Mouse (Mus musculus) heart, embryonic 15.5 days (tissue): ENCODE data around the gene Kif3b. TPM values are rescaled to one million over a fixed set of nuclear protein-coding genes. Genes with fewer than 3 reads are reported as not detected.
"Not testable (repeated sequence)": the region's sequence is repeated elsewhere in the genome, so short reads cannot be mapped to it uniquely, and the experiment has no call there.

ENCODE experiments used
- ATAC-seq: fragments of 200-750 bp; cut with Nextera tagmentation; replicated peaks from 2 replicates; pipeline ENCODE4 v1.8.0; 2017; ENCODE audit warnings: low read depth, moderate TSS enrichment; ENCODE audit not compliant: insufficient number of reproducible peaks, insufficient read depth, low FRiP score
- H3K27ac ChIP-seq: fragments of 300-500 bp; sonication (generic); 2 replicates; pipeline ENCODE4 v1.5.1; 2015; ENCODE audit warnings: mild to moderate bottlenecking, inconsistent platforms
- H3K27me3 ChIP-seq: fragments of 300-500 bp; sonication (generic); 2 replicates; pipeline ENCODE4 v1.6.1; 2015; ENCODE audit warnings: inconsistent platforms
- H3K36me3 ChIP-seq: fragments of 300-500 bp; sonication (generic); 2 replicates; pipeline ENCODE4 v1.6.1; 2015; ENCODE audit warnings: mild to moderate bottlenecking, inconsistent platforms
- H3K4me1 ChIP-seq: fragments of 300-500 bp; sonication (generic); replicated peaks from 2 replicates; pipeline ENCODE4 v1.6.1; 2015; ENCODE audit warnings: inconsistent platforms
- H3K4me2 ChIP-seq: fragments of 300-500 bp; sonication (generic); 2 replicates; pipeline ENCODE4 v1.6.1; 2015; ENCODE audit warnings: inconsistent platforms, mild to moderate bottlenecking, moderate library complexity
- H3K4me3 ChIP-seq: fragments of 300-500 bp; sonication (generic); 2 replicates; pipeline ENCODE4 v1.5.1; 2015; ENCODE audit warnings: mild to moderate bottlenecking, inconsistent platforms
- H3K9ac ChIP-seq: fragments of 300-500 bp; sonication (generic); 2 replicates; pipeline ENCODE4 v1.6.1; 2015; ENCODE audit warnings: mild to moderate bottlenecking, inconsistent platforms
- H3K9me3 ChIP-seq: fragments of 300-500 bp; sonication (generic); replicated peaks from 2 replicates; pipeline ENCODE4 v1.6.1; 2016; ENCODE audit warnings: inconsistent platforms
- WGBS: fragments of 180-500 bp; shearing (Covaris S2); methylation state at CpG from one replicate; pipeline ENCODE4 v1.1.7; 2015; ENCODE audit warnings: mixed read lengths; 5-methylcytosine and 5-hydroxymethylcytosine counted together
- polyA plus RNA-seq: library from polyadenylated mRNA; unstranded; fragments of >200 nt; fragmentation: Nextera tagmentation; extraction: Ambion mirVana; gene quantifications from 2 replicates; pipeline ENCODE4 v1.2.1, GENCODE M21; 2015

Gene Kif3b
- polyA plus RNA-seq = 3.9 and 5.8 TPM in 2 replicates

DNA sequence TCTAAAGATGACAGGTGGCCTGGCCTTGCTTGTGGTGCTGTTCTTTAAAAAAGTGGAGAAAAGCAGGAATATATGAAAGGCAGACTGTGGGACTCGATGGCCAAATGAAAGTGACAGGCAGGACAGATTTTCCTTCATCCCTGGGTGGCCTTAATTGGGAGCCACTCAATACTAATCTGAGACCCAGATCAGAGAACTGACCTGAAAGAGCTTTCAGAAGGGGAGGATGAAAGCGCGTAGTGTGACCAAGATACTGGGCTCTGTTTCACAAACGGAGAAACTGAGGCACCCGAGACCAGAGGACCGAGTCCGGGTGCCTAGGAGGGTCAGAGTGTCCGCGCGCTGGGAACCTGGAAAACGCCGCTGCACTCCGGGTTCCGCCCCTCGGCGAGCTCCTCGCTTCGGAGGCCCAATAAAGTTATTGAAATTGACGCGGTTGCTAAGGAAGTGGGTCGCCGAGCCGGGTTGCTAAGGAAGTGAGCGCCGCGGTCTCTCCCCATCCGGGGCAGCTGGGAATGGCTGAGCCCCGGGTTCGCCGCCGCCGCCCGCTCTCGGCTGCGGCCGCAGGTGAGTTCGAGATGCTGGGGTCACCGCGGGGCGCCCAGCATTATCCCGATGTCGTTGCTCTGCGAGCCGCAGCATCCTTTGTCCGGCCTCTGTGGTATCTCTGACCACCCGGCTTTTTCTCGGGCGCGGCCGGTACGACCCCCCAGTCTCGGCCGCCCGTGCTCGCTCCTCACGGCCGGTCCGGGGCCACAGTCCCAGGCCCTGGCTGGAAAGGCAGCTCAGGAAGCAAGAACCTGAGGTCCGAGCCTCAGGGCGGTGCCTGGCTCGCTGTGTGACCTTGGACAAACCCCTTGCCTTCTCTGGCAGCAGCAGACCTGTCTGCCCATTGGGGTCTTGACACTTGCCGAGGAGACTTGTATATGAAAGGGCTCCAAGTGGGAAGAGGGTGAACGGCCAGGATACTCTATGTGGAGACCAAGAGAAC, at the start of gene Kif3b:
Gene Kif3b, plus strand, starts transcription at position 476 of the 991 bp plus-strand sequence.
- peak within 1 kb of the TSS; percentile 29; the same call in 1 of the 2 replicates for H3K27ac ChIP-seq
- no peaks in the 10 kb centered on the region for H3K27me3 ChIP-seq
- H3K36me3 ChIP-seq = no peaks in the 10 kb centered on the region
- peaks cover 20% of the 10 kb centered on the region for H3K4me1 ChIP-seq
- under 1% methylated on average over 63 of the region's 63 CpGs for WGBS
- no peaks in the 10 kb centered on the region for H3K9me3 ChIP-seq
- peak; percentile 80 for ATAC-seq
- H3K4me2 ChIP-seq = peak within 1 kb of the TSS; percentile 93
- H3K9ac ChIP-seq = peak within 1 kb of the TSS; percentile 89
- peak within 1 kb of the TSS; percentile 84 for H3K4me3 ChIP-seq

GRCm38 (mm10) chr2:153242156-153242555, 49.1 kb upstream of the Kif3b start:
- no peaks in the 10 kb centered on the region for H3K9me3 ChIP-seq
- H3K27me3 ChIP-seq = no peaks in the 10 kb centered on the region
- no peak for ATAC-seq
- 59% methylated on average over 6 of the region's 6 CpGs for WGBS
- peaks cover 39% of the 10 kb centered on the region for H3K4me1 ChIP-seq
- H3K36me3 ChIP-seq = peaks cover 5% of the 10 kb centered on the region; the same call in 1 of the 2 replicates
- peak overlapping the region; percentile 96; the same call in 1 of the 2 replicates for H3K27ac ChIP-seq
- H3K4me3 ChIP-seq = peak overlapping the region; percentile 97
- H3K9ac ChIP-seq = peak overlapping the region; percentile 100; the same call in 1 of the 2 replicates
- peak overlapping the region; percentile 83 for H3K4me2 ChIP-seq

DNA sequence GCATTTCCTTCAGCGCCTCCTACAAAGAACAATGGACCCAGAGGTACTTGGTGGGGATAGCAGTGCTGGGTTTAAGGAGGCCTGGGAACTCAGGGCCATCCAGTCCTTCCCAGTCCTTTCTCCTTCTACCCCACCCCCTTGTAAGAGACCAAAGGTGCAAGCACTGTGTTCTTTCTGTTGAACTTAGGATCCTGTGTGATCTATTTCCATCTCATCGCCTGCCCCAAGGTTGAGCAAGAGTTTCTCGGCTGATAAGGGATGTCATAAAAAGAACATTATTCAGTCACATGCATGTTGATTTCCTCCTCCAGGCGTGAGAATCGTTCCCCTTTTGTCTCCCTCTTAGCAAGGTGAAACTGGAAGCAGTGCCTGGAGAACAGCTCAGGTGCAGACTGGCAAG, 41.5 kb upstream of the Kif3b start:
- WGBS = 84% methylated on average over 5 of the region's 5 CpGs
- Histone ChIP-seq H3K9ac (no peak overlapping the region), H3K36me3 (peaks cover 33% of the 10 kb centered on the region)

GRCm38 (mm10) chr2:153256604-153257003, 34.6 kb upstream of the Kif3b start:
- Histone ChIP-seq H3K4me1 (peaks cover 7% of the 10 kb centered on the region), H3K4me3 (no peak overlapping the region), H3K27me3 (no peaks in the 10 kb centered on the region), H3K27ac (no peak overlapping the region), H3K36me3 (peaks cover 10% of the 10 kb centered on the region), H3K9me3 (no peaks in the 10 kb centered on the region), H3K9ac (no peak overlapping the region), H3K4me2 (no peak overlapping the region)
- ATAC-seq = no peak
- WGBS = 84% methylated on average over 2 of the region's 2 CpGs

More for the DNA sequence above, 41.5 kb upstream of the Kif3b start:
- Histone ChIP-seq H3K27ac (no peak overlapping the region), H3K4me2 (no peak overlapping the region), H3K27me3 (no peaks in the 10 kb centered on the region), H3K9me3 (no peaks in the 10 kb centered on the region), H3K4me1 (no peaks in the 10 kb centered on the region), H3K4me3 (no peak overlapping the region)
- no peak for ATAC-seq

DNA sequence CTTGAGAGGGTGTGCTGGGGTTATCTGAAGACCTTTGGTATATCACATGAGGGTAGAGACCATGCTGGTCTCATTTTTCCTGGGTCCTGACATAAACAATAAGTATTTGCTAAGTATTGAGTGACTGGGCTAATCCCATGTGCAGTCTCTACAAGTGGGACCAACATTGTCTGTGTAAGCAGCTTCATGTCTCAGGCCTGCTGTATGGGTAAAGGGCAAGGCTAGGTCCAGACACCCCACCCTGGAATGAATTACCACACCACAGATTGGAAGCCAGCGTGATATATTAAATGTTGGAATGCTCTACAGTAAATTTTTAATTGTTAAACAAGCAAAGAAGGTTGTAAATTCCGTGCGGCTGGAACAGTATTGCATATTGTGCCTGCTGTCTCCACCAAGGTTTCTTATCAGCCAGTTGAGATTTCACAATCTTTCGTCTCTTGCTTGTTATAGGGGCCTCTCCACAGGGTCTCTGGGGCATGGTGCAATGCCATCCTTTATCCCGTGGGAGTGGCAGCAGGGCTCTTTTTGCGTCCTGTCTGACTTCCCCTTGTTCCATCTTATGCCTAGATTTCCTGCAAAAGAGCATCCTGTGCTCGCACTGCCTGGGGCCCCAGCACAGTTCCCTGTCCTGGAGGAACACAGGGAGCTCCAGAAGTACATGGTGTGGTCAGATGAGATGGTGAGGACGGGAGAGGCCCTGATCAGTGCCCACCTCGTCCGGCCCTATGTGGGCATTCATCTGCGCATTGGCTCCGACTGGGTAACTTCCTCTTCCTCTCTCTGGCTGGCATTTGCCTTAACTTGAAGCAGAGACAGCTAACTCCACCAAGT, 32.0 kb upstream of the Kif3b start:
- no peak for ATAC-seq
- H3K9me3 ChIP-seq = no peaks in the 10 kb centered on the region
- no peak overlapping the region for H3K4me2 ChIP-seq
- no peak overlapping the region for H3K9ac ChIP-seq
- H3K27me3 ChIP-seq = no peaks in the 10 kb centered on the region
- peaks cover 7% of the 10 kb centered on the region for H3K4me1 ChIP-seq
- WGBS = 52% methylated on average over 12 of the region's 12 CpGs
- no peak overlapping the region for H3K4me3 ChIP-seq
- peaks cover 20% of the 10 kb centered on the region for H3K36me3 ChIP-seq
- no peak overlapping the region for H3K27ac ChIP-seq

DNA sequence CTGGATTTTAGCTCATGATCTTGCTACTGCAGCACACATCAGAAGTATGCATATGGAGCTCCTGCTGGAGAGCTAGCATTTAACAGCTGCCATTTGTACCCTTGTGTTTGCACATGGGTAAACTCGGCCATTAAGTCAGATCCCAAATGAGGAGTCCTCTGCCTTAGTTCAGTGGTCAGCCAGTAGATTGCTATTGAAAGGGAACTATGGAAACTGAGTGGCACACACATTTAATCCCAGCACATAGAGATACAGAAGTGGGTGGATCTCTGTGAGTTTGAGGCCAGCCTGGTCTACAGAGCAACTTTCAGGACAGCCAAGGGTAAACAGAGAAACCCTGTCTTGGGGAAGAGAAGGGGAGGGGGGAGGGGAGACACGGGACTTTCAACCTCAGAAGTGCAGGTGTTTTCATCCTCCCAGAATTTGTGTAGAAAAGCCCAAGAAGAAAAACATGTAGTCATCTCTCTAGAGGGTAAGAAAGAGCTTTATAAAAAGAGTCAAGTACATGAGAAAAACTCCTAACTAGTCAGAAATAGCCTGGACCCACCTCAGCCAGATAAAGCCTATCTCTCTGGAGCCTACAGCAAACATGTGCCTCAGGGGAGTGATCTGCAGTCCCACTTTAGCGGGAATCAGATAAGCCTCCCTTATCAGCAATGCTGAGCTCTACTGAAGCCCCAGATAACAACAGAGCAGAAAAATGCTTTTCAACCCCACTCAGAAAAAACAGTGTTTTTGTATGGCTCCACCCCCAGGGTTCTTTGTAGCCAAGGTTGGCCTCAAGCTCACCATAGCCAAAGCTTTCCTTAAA, 31.1 kb upstream of the Kif3b start:
- peaks cover 7% of the 10 kb centered on the region for H3K4me1 ChIP-seq
- no peak overlapping the region for H3K27ac ChIP-seq
- no peaks in the 10 kb centered on the region for H3K9me3 ChIP-seq
- H3K4me2 ChIP-seq = no peak overlapping the region
- no peak overlapping the region for H3K4me3 ChIP-seq
- H3K27me3 ChIP-seq = no peaks in the 10 kb centered on the region
- no peak overlapping the region for H3K9ac ChIP-seq
- ATAC-seq = no peak
- H3K36me3 ChIP-seq = peaks cover 20% of the 10 kb centered on the region
- 37% methylated on average over 3 of the region's 3 CpGs for WGBS

- H3K9ac ChIP-seq = no peak overlapping the region
- no peak overlapping the region for H3K27ac ChIP-seq
- H3K4me2 ChIP-seq = no peak overlapping the region
- no peaks in the 10 kb centered on the region for H3K27me3 ChIP-seq
- no peaks in the 10 kb centered on the region for H3K9me3 ChIP-seq
- ATAC-seq = no peak
- H3K4me1 ChIP-seq = peaks cover 7% of the 10 kb centered on the region
- 78% methylated on average over 7 of the region's 7 CpGs for WGBS
- H3K36me3 ChIP-seq = peaks cover 30% of the 10 kb centered on the region
- no peak overlapping the region for H3K4me3 ChIP-seq
Observed at GRCm38 (mm10) chr2:153263053-153263452, 28.2 kb upstream of the Kif3b start.

DNA sequence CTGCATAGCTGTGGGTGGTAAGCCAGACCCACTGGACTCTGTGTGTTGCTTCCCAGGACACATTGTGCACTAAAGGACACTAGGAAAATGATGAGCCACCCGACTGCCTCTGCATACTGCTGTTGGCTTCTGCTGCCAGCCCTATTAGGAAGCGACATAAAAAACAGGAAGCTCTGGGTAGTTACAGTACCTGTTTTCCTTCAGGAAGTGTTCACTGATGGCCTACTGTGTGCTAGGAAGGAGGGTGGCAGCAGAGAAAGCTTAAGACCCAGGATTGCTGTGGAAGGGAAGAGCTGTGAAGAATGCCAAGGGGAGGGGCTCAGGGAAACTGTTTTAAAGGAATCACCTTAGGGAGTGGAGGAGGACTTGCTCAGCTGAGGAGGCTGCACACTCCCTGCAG, 23.9 kb upstream of the Kif3b start:
- Histone ChIP-seq H3K4me2 (no peak overlapping the region), H3K4me1 (no peaks in the 10 kb centered on the region), H3K36me3 (peaks cover 20% of the 10 kb centered on the region), H3K27me3 (no peaks in the 10 kb centered on the region), H3K27ac (no peak overlapping the region), H3K9ac (no peak overlapping the region), H3K9me3 (no peaks in the 10 kb centered on the region), H3K4me3 (no peak overlapping the region)
- ATAC-seq = no peak
- WGBS = 78% methylated on average over 2 of the region's 2 CpGs

GRCm38 (mm10) chr2:153270231-153270915, 20.8 kb upstream of the Kif3b start:
- H3K36me3 ChIP-seq, H3K27me3 ChIP-seq, H3K9ac ChIP-seq, H3K27ac ChIP-seq, H3K9me3 ChIP-seq, ATAC-seq, H3K4me2 ChIP-seq, H3K4me3 ChIP-seq, H3K4me1 ChIP-seq: not testable (repeated sequence)
- 52% methylated on average over 8 of the region's 8 CpGs for WGBS

- ATAC-seq = peak; percentile 50; the same call in 1 of the 2 replicates
Observed at GRCm38 (mm10) chr2:153274200-153274918, 16.9 kb upstream of the Kif3b start.

More at GRCm38 (mm10) chr2:153274200-153274918, 16.9 kb upstream of the Kif3b start:
- H3K4me1 ChIP-seq, H3K4me2 ChIP-seq, H3K27me3 ChIP-seq, H3K9me3 ChIP-seq, H3K4me3 ChIP-seq, H3K27ac ChIP-seq, H3K9ac ChIP-seq, H3K36me3 ChIP-seq: not testable (repeated sequence)
- WGBS = 69% methylated on average over 6 of the region's 6 CpGs
